Mouse (Mus musculus) spleen, adult 10 weeks (tissue): Measurements from ENCODE around the gene Spata46. TPM values are rescaled to one million over a fixed set of nuclear protein-coding genes. Genes with fewer than 3 reads are reported as not detected.

Experiments
- polyA plus RNA-seq: library from polyadenylated mRNA; stranded (reverse); fragments of 350-450 nt; fragmentation: Illumina TruSeq; extraction: RNeasy Lipid Tissue Mini Kit (QIAGEN cat#74804); gene quantifications from one replicate; pipeline ENCODE4 v1.2.3, GENCODE M21; 2015; ENCODE audit warnings: low replicate concordance; ENCODE audit not compliant: insufficient read depth

Gene Spata46
- polyA plus RNA-seq = not detected

DNA sequence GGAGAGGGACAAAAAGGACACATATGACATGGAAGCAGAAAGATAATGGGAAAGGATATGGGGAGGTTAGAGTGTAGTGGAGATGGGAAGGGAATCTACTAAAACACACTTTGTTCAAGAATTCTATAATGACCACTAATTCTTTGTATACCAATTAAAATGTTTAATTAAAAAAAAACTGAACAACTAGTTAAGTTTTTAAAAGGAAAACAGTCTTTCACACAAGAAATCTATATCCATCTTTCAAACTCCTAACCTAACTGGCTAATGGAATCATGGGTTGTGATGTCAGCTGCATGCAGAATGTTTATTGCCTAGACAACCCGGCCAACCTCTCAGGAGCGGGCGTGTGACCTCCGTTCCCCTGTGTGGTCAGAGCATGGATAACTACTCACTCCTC lies at the start of gene Spata46:
TSS of gene Spata46 (plus strand) at position 301 of the 400 bp plus-strand sequence.

DNA sequence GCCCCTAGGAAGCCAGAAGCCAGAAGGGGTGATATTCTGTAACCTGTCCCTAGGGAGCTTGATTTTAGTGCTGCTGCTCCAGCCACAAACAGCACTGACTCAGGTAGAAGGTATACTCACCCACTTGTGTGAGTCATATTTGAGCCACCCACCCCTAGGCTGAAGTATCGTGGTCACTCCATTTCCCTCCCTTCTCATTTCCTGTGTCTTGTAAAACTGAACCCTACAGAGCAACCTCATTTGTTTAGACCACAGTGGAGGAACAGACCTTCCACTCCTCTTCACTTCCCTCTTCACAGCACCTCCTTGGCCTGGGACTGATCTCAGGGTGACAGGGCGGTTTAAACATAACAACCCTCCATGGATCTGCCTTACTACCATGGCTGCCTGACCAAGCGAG lies 31.6 kb upstream of the Spata46 start, which contains the start of gene Sh2d1b1:
TSS of gene Sh2d1b1 (plus strand) at position 305 of the 400 bp plus-strand sequence.

DNA sequence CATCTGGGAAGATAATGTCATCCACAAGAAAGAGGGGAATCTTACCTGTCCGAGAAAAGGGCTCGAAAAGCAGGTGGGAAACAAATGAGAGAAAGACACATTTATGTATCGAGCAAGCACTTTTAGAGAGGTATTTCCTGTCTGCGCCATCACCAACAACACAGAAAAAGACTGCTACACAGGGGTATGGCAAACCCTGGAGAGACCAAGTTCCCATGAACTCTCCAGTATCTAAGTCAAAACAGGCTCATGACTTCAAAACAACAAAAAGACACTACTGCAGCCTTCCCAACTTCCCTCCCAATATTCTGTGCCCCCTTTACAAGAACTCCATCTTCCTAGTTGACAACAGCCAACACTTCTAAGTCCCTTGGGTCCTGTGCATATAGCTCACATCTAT lies 2.4 kb upstream of the Spata46 start, which contains the start of gene Gm7694:
TSS of gene Gm7694 (minus strand) at position 101 of the 400 bp plus-strand sequence.

Other genes starting within 250 kb of the Spata46 start
- gene Ddr2, start 198.0 kb upstream of the Spata46 start, polyA plus RNA-seq = 10.9 TPM
- 47.0 TPM for gene Uap1, start 133.8 kb upstream of the Spata46 start, polyA plus RNA-seq
- 86.1 TPM for gene Uhmk1, start 93.4 kb upstream of the Spata46 start, polyA plus RNA-seq
- 0.08 TPM for gene Sh2d1b2, start 76.1 kb upstream of the Spata46 start, polyA plus RNA-seq
- 13.2 TPM for gene Sh2d1b1, start 31.5 kb upstream of the Spata46 start, polyA plus RNA-seq
- 4.9 TPM for gene Gm7694, start 2.5 kb upstream of the Spata46 start, polyA plus RNA-seq